Mouse (Mus musculus): ENCODE measurements around the gene Olfr462.

- no peak for TF ChIP-seq CTCF (IDR thresholded peaks at IDR 0.05; ENCODE audit: borderline replicate concordance, control insufficient read depth, extremely low read depth, insufficient read depth, low read length, poor library complexity)
- no peak for TF ChIP-seq POLR2A (IDR thresholded peaks at IDR 0.05; ENCODE audit: control insufficient read depth, extremely low read depth, insufficient read depth, low read length, poor library complexity)
These were observed 41.7 kb upstream of the Olfr462 start for GRCm38 (mm10) chr11:87933731-87934130.
